Mouse (Mus musculus) MEL (cell line): Measurements from ENCODE around the gene Slc4a3. TPM values are rescaled to one million over a fixed set of nuclear protein-coding genes. Genes with fewer than 3 reads are reported as not detected.

Experiments used
- DNase-seq: peaks from one replicate; pipeline ENCODE4 v3.0.0; 2011; ENCODE audit warnings: low read depth, low spot score
- H3K27ac ChIP-seq: 2 replicates; pipeline ENCODE4 v1.5.1; 2012; ENCODE audit warnings: low read depth, mild to moderate bottlenecking, control low read depth, low read length, moderate library complexity; ENCODE audit not compliant: control insufficient read depth
- H3K27me3 ChIP-seq, 2 experiments: fragments of 150-350 bp in 1 of 2; sonication (generic) in 1 of 2; 2 replicates each; pipeline ENCODE4 v1.6.1; 2012; ENCODE audit warnings: low read length in 2 of 2, mild to moderate bottlenecking in 2 of 2, improper control_type of control experiment in 1 of 2, moderate library complexity in 1 of 2; ENCODE audit not compliant: insufficient read depth in 2 of 2, control insufficient read depth in 1 of 2
- H3K36me3 ChIP-seq, 2 experiments: 2 replicates each; pipeline ENCODE4 v1.6.1; 2012 to 2014; ENCODE audit warnings: low read length in 2 of 2, improper control_type of control experiment in 1 of 2, inconsistent platforms in 1 of 2, mild to moderate bottlenecking in 1 of 2; ENCODE audit not compliant: insufficient read depth in 2 of 2, control insufficient read depth in 1 of 2
- H3K4me1 ChIP-seq, 2 experiments: fragments of 150-350 bp in 1 of 2; sonication (generic) in 1 of 2; 2 replicates each; pipeline ENCODE4 v1.6.1; 2012; ENCODE audit warnings: low read length in 2 of 2, improper control_type of control experiment in 1 of 2, mild to moderate bottlenecking in 1 of 2; ENCODE audit not compliant: insufficient read depth in 2 of 2, control insufficient read depth in 1 of 2
- H3K4me3 ChIP-seq, 2 experiments: fragments of 150-350 bp in 1 of 2; sonication (generic) in 1 of 2; 2 replicates each; pipeline ENCODE4 v1.5.1; 2012; ENCODE audit warnings: low read depth in 2 of 2, low read length in 2 of 2, mild to moderate bottlenecking in 2 of 2, moderate library complexity in 2 of 2, control low read depth in 1 of 2, improper control_type of control experiment in 1 of 2; ENCODE audit not compliant: control insufficient read depth in 1 of 2, insufficient read depth in 1 of 2
- H3K79me2 ChIP-seq: 2 replicates; pipeline ENCODE4 v1.6.1; 2012; ENCODE audit warnings: mild to moderate bottlenecking, low read length, moderate library complexity; ENCODE audit not compliant: control insufficient read depth, poor library complexity, insufficient read depth
- H3K9ac ChIP-seq: 2 replicates; pipeline ENCODE4 v1.6.1; 2012; ENCODE audit warnings: low read depth, mild to moderate bottlenecking, control low read depth, low read length, moderate library complexity; ENCODE audit not compliant: control insufficient read depth, poor library complexity, severe bottlenecking
- H3K9me3 ChIP-seq: fragments of 150-350 bp; sonication (generic); replicated peaks from 2 replicates; pipeline ENCODE4 v1.6.1; 2012; ENCODE audit warnings: mild to moderate bottlenecking, low read length, improper control_type of control experiment, moderate library complexity; ENCODE audit not compliant: insufficient read depth
- CHD1 ChIP-seq: IDR thresholded peaks from 2 replicates; pipeline ENCODE4 v1.6.1; 2012; ENCODE audit warnings: low read depth, mild to moderate bottlenecking, inconsistent platforms, low read length, improper control_type of control experiment
- CTCF ChIP-seq, 3 experiments: IDR thresholded peaks in 2 of 3; conservative IDR thresholded peaks in 1 of 3; 2 replicates each; pipeline ENCODE4 v1.5.1; 2011 to 2012; ENCODE audit warnings: low read length in 3 of 3, low read depth in 2 of 3, mild to moderate bottlenecking in 2 of 3, improper control_type of control experiment in 1 of 3, inconsistent platforms in 1 of 3, mixed read lengths in 1 of 3, moderate library complexity in 1 of 3; ENCODE audit not compliant: control insufficient read depth in 1 of 3, insufficient read depth in 1 of 3, poor library complexity in 1 of 3, severe bottlenecking in 1 of 3
- E2F4 ChIP-seq: IDR thresholded peaks from 2 replicates; pipeline ENCODE4 v1.6.1; 2011; ENCODE audit warnings: low read depth, low read length, improper control_type of control experiment, borderline replicate concordance
- ELF1 ChIP-seq: IDR thresholded peaks from 2 replicates; pipeline ENCODE4 v1.6.1; 2014; ENCODE audit warnings: low read depth, mild to moderate bottlenecking, inconsistent platforms, low read length, improper control_type of control experiment, moderate library complexity
- GATA1 ChIP-seq: IDR thresholded peaks from 2 replicates; pipeline ENCODE4 v1.6.1; 2011; ENCODE audit warnings: low read depth, low read length, improper control_type of control experiment
- JUND ChIP-seq: IDR thresholded peaks from 2 replicates; pipeline ENCODE4 v1.6.1; 2011; ENCODE audit warnings: low read depth, mild to moderate bottlenecking, improper control_type of control experiment, low read length
- KAT2A ChIP-seq: conservative IDR thresholded peaks from 2 replicates; pipeline ENCODE4 v1.6.1; 2012; ENCODE audit warnings: low read depth, low read length, improper control_type of control experiment, inconsistent platforms
- MAFK ChIP-seq: IDR thresholded peaks from 2 replicates; pipeline ENCODE4 v1.6.1; 2011; ENCODE audit warnings: low read depth, mild to moderate bottlenecking, low read length, improper control_type of control experiment, borderline replicate concordance
- MAX ChIP-seq: IDR thresholded peaks from 2 replicates; pipeline ENCODE4 v1.6.1; 2011; ENCODE audit warnings: low read length, improper control_type of control experiment
- MYB ChIP-seq: IDR thresholded peaks from 2 replicates; pipeline ENCODE4 v1.6.1; 2011; ENCODE audit warnings: mild to moderate bottlenecking, low read depth, low read length, improper control_type of control experiment
- MYC ChIP-seq: IDR thresholded peaks from 2 replicates; pipeline ENCODE4 v1.6.1; 2011; ENCODE audit warnings: low read depth, mild to moderate bottlenecking, low read length, improper control_type of control experiment, moderate library complexity
- NRF1 ChIP-seq: IDR thresholded peaks from 2 replicates; pipeline ENCODE4 v1.6.1; 2014; ENCODE audit warnings: low read depth, mild to moderate bottlenecking, inconsistent platforms, low read length, improper control_type of control experiment, moderate library complexity; ENCODE audit not compliant: poor library complexity, insufficient read depth, severe bottlenecking
- POLR2AphosphoS2 ChIP-seq: IDR thresholded peaks from 2 replicates; pipeline ENCODE4 v1.6.1; 2011; ENCODE audit warnings: low read length, improper control_type of control experiment
- RAD21 ChIP-seq: IDR thresholded peaks from 2 replicates; pipeline ENCODE4 v1.6.1; 2011; ENCODE audit warnings: mild to moderate bottlenecking, low read depth, low read length, improper control_type of control experiment
- SMC3 ChIP-seq: IDR thresholded peaks from 2 replicates; pipeline ENCODE4 v1.6.1; 2011; ENCODE audit warnings: low read depth, low read length, improper control_type of control experiment
- ZC3H11A ChIP-seq: IDR thresholded peaks from 2 replicates; pipeline ENCODE4 v1.6.1; 2012; ENCODE audit warnings: low read depth, mild to moderate bottlenecking, inconsistent platforms, low read length, improper control_type of control experiment
- ZKSCAN1 ChIP-seq: IDR thresholded peaks from 2 replicates; pipeline ENCODE4 v1.6.1; 2012; ENCODE audit warnings: low read depth, mild to moderate bottlenecking, inconsistent platforms, low read length, improper control_type of control experiment, moderate library complexity
- ZNF384 ChIP-seq: IDR thresholded peaks from 2 replicates; pipeline ENCODE4 v1.6.1; 2012; ENCODE audit warnings: low read depth, mild to moderate bottlenecking, inconsistent platforms, low read length, improper control_type of control experiment
- polyA plus RNA-seq, 2 experiments: library from polyadenylated mRNA; stranded (reverse) in 1 of 2; unstranded in 1 of 2; fragments of >175 nt in 1 of 2; fragments of >200 nt in 1 of 2; gene quantifications; 2 replicates each; pipeline versions ENCODE4 v1.2.1 to v1.2.4; 2012; ENCODE audit warnings: low replicate concordance in 2 of 2, low read depth in 1 of 2; ENCODE audit not compliant: insufficient read length in 2 of 2, insufficient read depth in 1 of 2, missing spikeins in 1 of 2
- total RNA-seq: library from RNA; depleted of rRNA; stranded (reverse); fragments of 300-350 nt; gene quantifications from 2 replicates; pipeline ENCODE4 v1.2.3, GENCODE M21; 2012

Gene Slc4a3
- total and polyA plus RNA-seq, 3 experiments, result not detected

- Histone ChIP-seq H3K27ac (no peak overlapping the region), H3K9me3 (no peaks in the 10 kb centered on the region), H3K4me3 (no peak overlapping the region), H3K36me3 (no peaks in the 10 kb centered on the region), H3K9ac (no peak overlapping the region), H3K27me3 (peaks cover 0 to 3% of the 10 kb centered on the region in 2 experiments; a peak in 1 of 4 replicates), H3K4me1 (no peaks in the 10 kb centered on the region), H3K79me2 (no peaks in the 10 kb centered on the region)
- no peak for DNase-seq
- TF ChIP-seq POLR2AphosphoS2 (no peak), ZNF384 (no peak), JUND (no peak), ZC3H11A (no peak), MAX (no peak), CHD1 (no peak), NRF1 (no peak), E2F4 (no peak), MYC (no peak), KAT2A (no peak), SMC3 (no peak), RAD21 (no peak)
These were observed 36.5 kb upstream of the Slc4a3 start for GRCm38 (mm10) chr1:75509586-75509985.

- H3K79me2 ChIP-seq, result no peaks in the 10 kb centered on the region
- no peaks in the 10 kb centered on the region for H3K4me1 ChIP-seq
- no peak for TF ChIP-seq ELF1
- TF ChIP-seq CHD1, result no peak
- no peak for TF ChIP-seq KAT2A
- no peak for TF ChIP-seq ZC3H11A
- TF ChIP-seq GATA1, result no peak
- no peak for TF ChIP-seq E2F4
- no peak for TF ChIP-seq ZKSCAN1
- TF ChIP-seq ZNF384, result no peak
- TF ChIP-seq POLR2AphosphoS2, result no peak
- TF ChIP-seq MYB, result no peak
- no peak for TF ChIP-seq MAFK
- no peak for TF ChIP-seq CTCF (IDR thresholded peaks at IDR 0.05 in 2 of 3, conservative IDR thresholded peaks at IDR 0.05 in 1 of 3; ENCODE audit: control insufficient read depth in 1 of 3, insufficient read depth in 1 of 3, low read depth in 2 of 3, low read length in 3 of 3, poor library complexity in 1 of 3, severe bottlenecking in 1 of 3)
- TF ChIP-seq, all 39 proteins: peak for 0
- no peak overlapping the region for H3K9ac ChIP-seq
- no peaks in the 10 kb centered on the region for H3K36me3 ChIP-seq
- no peak overlapping the region for H3K27ac ChIP-seq
- H3K27me3 ChIP-seq, result peaks cover 0 to 3% of the 10 kb centered on the region in 2 experiments; a peak in 1 of 4 replicates
- H3K9me3 ChIP-seq, result no peaks in the 10 kb centered on the region
- no peak for DNase-seq
- no peak overlapping the region for H3K4me3 ChIP-seq
These were observed 35.9 kb upstream of the Slc4a3 start for GRCm38 (mm10) chr1:75510154-75510553.
